Mouse (Mus musculus): ENCODE measurements around the gene Rhbdl1.

The Rhbdl1 gene

DNA sequence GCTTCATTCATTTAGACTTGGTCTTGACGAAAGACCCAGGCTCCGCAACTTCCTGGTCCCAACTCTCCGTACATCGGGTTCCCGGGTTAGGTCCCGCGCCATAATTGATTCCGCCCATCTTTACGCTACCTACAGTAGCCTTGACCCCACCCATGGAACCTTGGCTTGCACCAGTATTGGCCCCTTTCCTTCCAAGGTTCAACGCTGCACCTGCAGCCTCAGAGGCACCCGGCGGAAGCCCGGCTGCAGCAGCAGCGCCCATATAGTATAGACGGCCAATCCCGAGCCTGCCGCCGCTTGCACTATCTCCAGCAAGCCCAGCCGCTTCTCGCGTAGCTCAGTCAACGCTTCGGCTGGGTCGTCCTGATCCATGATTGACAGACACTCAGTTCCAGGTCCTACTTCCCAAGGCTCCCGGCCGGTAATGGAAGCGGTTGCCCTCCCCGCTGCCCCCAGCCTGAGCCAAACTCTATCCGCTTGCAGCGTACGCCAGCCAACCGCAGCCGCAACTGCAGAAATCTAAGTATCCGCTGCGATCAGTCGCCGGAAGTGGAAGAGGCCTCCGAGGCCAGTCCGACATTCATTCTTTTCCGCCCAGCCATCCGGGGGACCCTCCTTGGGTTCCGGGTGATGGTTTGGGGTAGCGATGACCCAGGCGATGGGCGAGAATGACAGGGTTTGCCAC, 45.1 kb downstream of the Rhbdl1 start:
- peak; percentile 87 for DNase-seq

DNA sequence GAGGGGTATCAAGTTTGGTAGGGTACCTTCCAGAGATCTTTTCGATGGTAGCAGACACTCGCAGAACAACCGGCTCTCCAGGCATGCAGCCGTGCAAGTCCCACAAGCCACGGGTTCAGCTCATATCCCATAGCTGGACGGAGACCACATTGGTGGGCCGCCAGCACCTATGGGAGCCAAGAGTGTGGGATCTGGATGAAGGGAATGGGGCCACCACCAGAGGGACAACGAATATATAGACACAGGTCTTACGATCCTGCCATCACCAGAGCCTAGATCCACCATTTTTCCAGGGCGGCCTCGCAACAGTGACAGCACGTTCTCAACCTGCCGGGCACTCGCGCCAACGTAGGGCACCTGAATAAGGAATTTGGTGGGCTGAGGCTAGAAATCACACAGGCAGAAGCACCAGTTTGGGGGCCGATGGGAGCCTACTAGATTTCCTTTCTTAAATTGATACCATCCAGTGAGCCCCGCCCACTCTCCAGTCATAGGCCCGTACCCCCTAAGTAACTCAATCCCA, 45.7 kb downstream of the Rhbdl1 start:
- no peak for DNase-seq

DNA sequence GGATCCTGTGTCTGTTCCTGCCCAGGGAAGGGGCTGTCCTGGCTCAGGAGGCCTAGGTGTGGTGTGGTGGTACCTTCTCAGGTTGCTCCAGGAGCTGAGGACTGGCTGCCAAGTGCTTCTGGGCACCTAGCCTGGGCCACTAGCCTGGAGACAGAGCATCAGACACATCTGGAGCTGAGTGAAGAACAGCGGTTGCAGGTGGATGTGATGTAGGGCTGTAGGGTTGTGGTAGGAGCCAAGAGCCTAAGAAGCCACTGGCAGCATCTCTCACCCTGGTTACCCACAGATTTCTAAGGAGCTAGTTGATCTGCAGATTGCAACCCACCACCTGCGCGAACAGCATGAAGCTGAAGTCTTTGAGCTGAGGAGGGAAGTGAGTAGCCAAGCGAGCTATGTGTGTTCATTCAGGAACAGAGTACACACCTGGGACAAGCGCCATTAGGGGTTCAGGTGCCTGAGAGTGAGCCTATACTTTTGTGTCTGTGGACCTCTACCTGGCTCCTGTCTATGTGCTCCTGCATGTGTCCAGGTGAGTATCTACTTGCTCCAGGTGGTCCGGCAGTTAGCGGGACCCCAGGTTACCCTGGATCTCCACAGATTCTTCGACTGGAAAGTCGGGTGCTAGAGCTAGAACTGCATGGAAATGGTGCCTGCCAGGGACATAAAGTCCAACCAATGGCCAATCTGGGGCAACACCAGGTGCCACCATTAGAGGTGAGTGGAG, 50.2 kb downstream of the Rhbdl1 start:
- no peak for DNase-seq

DNA sequence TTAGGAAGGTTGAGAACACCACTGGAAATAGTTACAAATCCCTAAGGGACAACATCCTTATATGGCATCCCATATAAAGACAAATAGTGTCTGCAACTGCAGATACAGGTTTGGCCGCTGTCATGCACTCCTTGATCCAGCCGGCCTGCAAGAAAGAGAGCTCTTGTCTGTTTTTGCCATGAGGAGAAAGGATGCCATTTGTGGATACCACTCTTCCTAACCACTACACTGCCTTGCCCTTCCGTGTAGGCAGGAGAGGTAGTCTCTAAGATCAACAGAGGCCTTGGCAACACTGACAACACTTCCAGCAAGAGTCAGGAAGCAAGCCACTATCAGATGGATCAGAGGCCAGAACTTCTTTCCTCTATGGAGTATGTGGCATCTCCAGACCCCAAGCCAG, 50.8 kb downstream of the Rhbdl1 start, which contains the start of gene Ccdc78:
Ccdc78 (plus strand) TSS at position 301 of the 400 bp plus-strand sequence.
- no peak for DNase-seq

DNA sequence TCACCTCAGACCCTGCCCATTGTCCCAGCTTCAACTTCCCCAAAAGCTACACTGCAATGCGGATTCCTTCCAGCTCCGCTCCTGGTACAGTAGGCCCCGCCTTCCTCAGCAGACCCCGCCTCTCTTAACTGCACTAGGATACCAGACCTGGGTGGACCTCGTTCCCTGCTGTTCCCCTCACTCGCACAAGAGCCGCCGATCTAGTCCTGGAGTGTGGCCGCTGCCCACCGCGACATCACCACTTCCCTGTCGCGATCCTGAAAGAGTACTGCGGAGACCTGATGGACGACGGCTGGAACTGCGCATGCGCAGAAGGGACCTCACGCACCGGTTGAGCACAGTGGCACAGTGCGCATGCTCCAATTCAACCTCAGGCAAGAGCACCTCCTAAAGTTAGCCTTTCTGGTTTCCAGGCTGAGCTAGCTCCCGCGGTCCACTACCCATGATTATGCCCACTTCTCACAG, 51.8 kb downstream of the Rhbdl1 start, which contains the start of gene Haghl:
Haghl (minus strand) TSS at position 393 of the 465 bp plus-strand sequence.
- DNase-seq: peak; percentile 96
